Mouse (Mus musculus): ENCODE data around the gene Bahcc1.

GRCm38 (mm10) chr11:120188102-120188480 lies 44.7 kb upstream of the Bahcc1 start:
- no peak for TF ChIP-seq CTCF (IDR thresholded peaks at IDR 0.05; ENCODE audit: insufficient read depth, low read depth, low read length)
- no peak for TF ChIP-seq POLR2A (IDR thresholded peaks at IDR 0.05; ENCODE audit: insufficient read depth, low read depth, low read length)
